Mouse (Mus musculus): ENCODE measurements around the gene Foxp1. TPM values are rescaled to one million over a fixed set of nuclear protein-coding genes. Genes with fewer than 3 reads are reported as not detected.
A peak's percentile ranks its signal among the peaks of the same experiment; 100 is the strongest.

Gene Foxp1
- polyA plus RNA-seq, 1 experiment from 2014 or later, result 91.9 TPM

DNA sequence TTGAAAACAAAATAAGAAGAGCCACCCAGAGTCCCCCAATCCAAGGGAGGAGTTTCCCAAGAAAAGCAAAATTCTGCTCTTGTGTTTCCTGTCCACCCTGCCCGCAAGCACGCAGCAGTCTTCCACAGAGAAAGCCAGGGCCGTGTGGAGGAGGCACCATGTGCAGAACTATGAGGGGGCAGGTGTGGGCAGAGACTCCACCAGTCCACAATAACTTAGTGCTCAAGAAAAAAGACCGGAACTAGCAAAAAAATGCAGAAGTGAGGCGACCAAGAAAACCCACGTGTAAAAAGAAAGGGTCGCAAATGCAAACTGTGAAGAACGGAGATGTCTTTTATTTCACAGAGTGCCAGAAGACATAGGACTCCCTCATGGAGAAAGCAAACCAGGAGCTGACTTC, 227.0 kb downstream of the Foxp1 start:
- Histone ChIP-seq H3K4me2 (replicated peaks; ENCODE audit: low read depth, low read length) (no peak overlapping the region), H3K4me1 (replicated peaks; ENCODE audit: control insufficient read depth, insufficient read depth, low read length) (no peaks in the 10 kb centered on the region), H3K27me3 (ENCODE audit: control insufficient read depth, insufficient read depth, low read length) (no peaks in the 10 kb centered on the region), H3K4me3 (ENCODE audit: low read depth, low read length) (no peak overlapping the region), H3K9me3 (ENCODE audit: control insufficient read depth, low read length) (no peaks in the 10 kb centered on the region), H3K36me3 (ENCODE audit: control insufficient read depth, insufficient read depth, low read length) (no peaks in the 10 kb centered on the region), H3K9ac (ENCODE audit: low read depth, low read length) (no peak overlapping the region), H3K27ac (ENCODE audit: low read depth, low read length) (no peak overlapping the region)
- DNase-seq (ENCODE audit: low spot score), result no peak
- WGBS, result 81% methylated on average over 8 of the region's 8 CpGs
- no peak for ATAC-seq (ENCODE audit: low FRiP score)

- DNase-seq (ENCODE audit: low spot score), result no peak
- 80% methylated on average over 4 of the region's 4 CpGs for WGBS
These were observed 233.3 kb downstream of the Foxp1 start for GRCm38 (mm10) chr6:99289220-99289619.

DNA sequence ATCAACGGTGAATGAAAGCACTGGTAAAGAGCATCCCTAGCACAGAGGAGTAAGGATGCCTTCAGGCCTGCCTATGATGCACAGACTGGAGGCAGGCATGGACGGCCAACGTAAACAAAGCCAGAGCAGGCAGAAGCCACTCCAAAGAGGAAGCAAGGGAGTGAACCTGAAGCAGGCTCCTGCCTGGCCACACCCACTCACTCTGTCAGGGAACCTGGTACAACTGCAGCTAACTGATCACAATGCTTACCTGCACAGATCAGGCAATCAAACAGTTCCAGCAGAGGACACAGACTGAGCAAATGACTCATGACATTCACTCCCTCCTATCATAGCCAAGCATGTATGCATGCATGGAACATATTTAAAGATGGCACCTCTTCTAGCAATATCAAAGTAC, 237.5 kb downstream of the Foxp1 start:
- Histone ChIP-seq H3K9me3 (ENCODE audit: control insufficient read depth, low read length) (no peaks in the 10 kb centered on the region), H3K4me1 (replicated peaks; ENCODE audit: control insufficient read depth, insufficient read depth, low read length) (0 out of 2 replicates have a peak, but pooled peaks cover 2% of the 10 kb centered on the region), H3K4me3 (ENCODE audit: low read depth, low read length) (no peak overlapping the region), H3K9ac (ENCODE audit: low read depth, low read length) (no peak overlapping the region), H3K27ac (ENCODE audit: low read depth, low read length) (no peak overlapping the region), H3K4me2 (replicated peaks; ENCODE audit: low read depth, low read length) (no peak overlapping the region), H3K36me3 (ENCODE audit: control insufficient read depth, insufficient read depth, low read length) (no peaks in the 10 kb centered on the region), H3K27me3 (ENCODE audit: control insufficient read depth, insufficient read depth, low read length) (no peaks in the 10 kb centered on the region)
- ATAC-seq (ENCODE audit: low FRiP score) (no peak), DNase-seq (ENCODE audit: low spot score) (no peak)
- WGBS, result 65% methylated on average over 3 of the region's 3 CpGs

More at GRCm38 (mm10) chr6:99289220-99289619, 233.3 kb downstream of the Foxp1 start:
- Histone ChIP-seq H3K9me3 (ENCODE audit: control insufficient read depth, low read length) (no peaks in the 10 kb centered on the region), H3K27ac (ENCODE audit: low read depth, low read length) (no peak overlapping the region), H3K36me3 (ENCODE audit: control insufficient read depth, insufficient read depth, low read length) (no peaks in the 10 kb centered on the region), H3K4me3 (ENCODE audit: low read depth, low read length) (no peak overlapping the region), H3K4me2 (replicated peaks; ENCODE audit: low read depth, low read length) (no peak overlapping the region), H3K4me1 (replicated peaks; ENCODE audit: control insufficient read depth, insufficient read depth, low read length) (no peaks in the 10 kb centered on the region), H3K9ac (ENCODE audit: low read depth, low read length) (no peak overlapping the region), H3K27me3 (ENCODE audit: control insufficient read depth, insufficient read depth, low read length) (no peaks in the 10 kb centered on the region)
- no peak for ATAC-seq (ENCODE audit: low FRiP score)

- no peak overlapping the region for H3K4me2 ChIP-seq (replicated peaks; ENCODE audit: low read depth, low read length)
- H3K27me3 ChIP-seq (ENCODE audit: control insufficient read depth, insufficient read depth, low read length), result no peaks in the 10 kb centered on the region
These were observed 238.5 kb downstream of the Foxp1 start for GRCm38 (mm10) chr6:99284019-99284418.

DNA sequence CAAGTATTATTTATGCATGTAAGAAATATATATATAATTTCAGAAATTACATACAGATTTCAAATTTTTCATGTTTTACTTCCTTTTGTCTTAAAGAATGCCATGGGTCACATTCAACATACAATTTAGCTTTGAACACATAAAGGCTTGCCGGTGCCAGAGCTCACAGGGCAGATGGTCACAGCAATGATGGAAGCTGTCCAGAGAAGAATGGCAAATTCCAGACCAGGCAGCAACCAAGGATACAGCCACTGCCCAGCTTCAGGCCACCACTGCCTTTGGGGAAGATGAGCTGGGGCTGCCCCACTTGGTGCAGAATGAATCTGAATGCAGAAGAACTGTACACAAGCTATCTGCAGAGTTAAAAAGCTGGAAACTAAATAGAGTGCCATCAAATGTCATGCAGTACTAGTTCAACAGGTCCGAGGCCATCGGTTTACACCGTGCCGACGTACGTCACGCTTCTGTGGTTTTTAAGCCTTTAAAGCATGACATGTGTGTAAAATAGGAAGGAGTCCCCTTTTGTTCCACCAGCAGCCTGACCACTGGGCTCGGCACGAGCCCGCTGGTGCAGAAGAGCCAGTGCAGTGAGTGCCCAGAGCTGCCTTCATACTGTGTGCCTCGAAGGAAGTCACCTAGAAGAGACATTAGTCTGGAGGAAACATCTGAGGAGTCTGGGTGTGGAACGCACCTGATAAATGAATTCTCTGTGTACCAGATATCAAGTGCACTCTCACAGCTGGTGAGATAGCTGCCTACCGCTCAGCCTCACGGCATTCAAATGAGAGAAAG, 239.5 kb downstream of the Foxp1 start:
- Histone ChIP-seq H3K9ac (ENCODE audit: low read depth, low read length) (no peak overlapping the region), H3K9me3 (ENCODE audit: control insufficient read depth, low read length) (no peaks in the 10 kb centered on the region), H3K27me3 (ENCODE audit: control insufficient read depth, insufficient read depth, low read length) (no peaks in the 10 kb centered on the region), H3K36me3 (ENCODE audit: control insufficient read depth, insufficient read depth, low read length) (no peaks in the 10 kb centered on the region), H3K4me2 (replicated peaks; ENCODE audit: low read depth, low read length) (no peak overlapping the region), H3K27ac (ENCODE audit: low read depth, low read length) (no peak overlapping the region), H3K4me1 (replicated peaks; ENCODE audit: control insufficient read depth, insufficient read depth, low read length) (0 out of 2 replicates have a peak, but pooled peaks cover 2% of the 10 kb centered on the region), H3K4me3 (ENCODE audit: low read depth, low read length) (no peak overlapping the region)
- DNase-seq (ENCODE audit: low spot score) (peak; percentile 15), ATAC-seq (ENCODE audit: low FRiP score) (0 out of 2 replicates have a peak, but pooled peaks have one; percentile 19)
- WGBS, result 47% methylated on average over 15 of the region's 15 CpGs

More at GRCm38 (mm10) chr6:99284019-99284418, 238.5 kb downstream of the Foxp1 start:
- DNase-seq (ENCODE audit: low spot score) (no peak), ATAC-seq (ENCODE audit: low FRiP score) (no peak)
- Histone ChIP-seq H3K9me3 (ENCODE audit: control insufficient read depth, low read length) (no peaks in the 10 kb centered on the region), H3K4me1 (replicated peaks; ENCODE audit: control insufficient read depth, insufficient read depth, low read length) (0 out of 2 replicates have a peak, but pooled peaks cover 2% of the 10 kb centered on the region), H3K9ac (ENCODE audit: low read depth, low read length) (no peak overlapping the region), H3K27ac (ENCODE audit: low read depth, low read length) (no peak overlapping the region), H3K36me3 (ENCODE audit: control insufficient read depth, insufficient read depth, low read length) (no peaks in the 10 kb centered on the region), H3K4me3 (ENCODE audit: low read depth, low read length) (no peak overlapping the region)
- WGBS, result 85% methylated on average over 4 of the region's 4 CpGs

DNA sequence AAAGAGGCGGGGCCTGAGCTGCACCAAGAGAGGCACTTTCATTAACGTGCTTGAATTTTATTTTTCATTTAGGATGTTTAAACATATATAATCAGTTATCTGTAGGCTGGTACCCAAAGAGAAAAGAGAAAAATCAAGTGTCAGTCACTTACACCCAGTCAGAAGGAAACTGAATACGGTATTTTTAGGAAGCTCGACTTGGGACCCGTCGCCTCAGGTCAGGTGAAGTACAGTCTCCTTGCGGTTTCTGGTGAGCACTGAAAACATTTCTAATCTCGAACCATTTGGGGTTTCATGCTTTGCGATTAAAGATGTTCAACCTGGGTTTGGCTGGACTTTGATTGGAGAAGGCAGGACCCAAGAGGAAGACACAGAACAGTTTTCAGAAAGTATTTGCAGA, 241.1 kb downstream of the Foxp1 start:
- DNase-seq (ENCODE audit: low spot score), result no peak
- ATAC-seq (ENCODE audit: low FRiP score), result no peak
- 95% methylated on average over 9 of the region's 9 CpGs for WGBS
- H3K4me3 ChIP-seq (ENCODE audit: low read depth, low read length), result no peak overlapping the region
- H3K9ac ChIP-seq (ENCODE audit: low read depth, low read length), result no peak overlapping the region
- no peaks in the 10 kb centered on the region for H3K36me3 ChIP-seq (ENCODE audit: control insufficient read depth, insufficient read depth, low read length)
- 0 out of 2 replicates have a peak, but pooled peaks cover 2% of the 10 kb centered on the region for H3K4me1 ChIP-seq (replicated peaks; ENCODE audit: control insufficient read depth, insufficient read depth, low read length)
- no peaks in the 10 kb centered on the region for H3K9me3 ChIP-seq (ENCODE audit: control insufficient read depth, low read length)
- H3K27ac ChIP-seq (ENCODE audit: low read depth, low read length), result no peak overlapping the region
- no peaks in the 10 kb centered on the region for H3K27me3 ChIP-seq (ENCODE audit: control insufficient read depth, insufficient read depth, low read length)
- H3K4me2 ChIP-seq (replicated peaks; ENCODE audit: low read depth, low read length), result no peak overlapping the region

GRCm38 (mm10) chr6:99280619-99281018, 241.9 kb downstream of the Foxp1 start:
- Histone ChIP-seq H3K27ac (ENCODE audit: low read depth, low read length) (no peak overlapping the region), H3K27me3 (ENCODE audit: control insufficient read depth, insufficient read depth, low read length) (no peaks in the 10 kb centered on the region), H3K9me3 (ENCODE audit: control insufficient read depth, low read length) (no peaks in the 10 kb centered on the region), H3K4me1 (replicated peaks; ENCODE audit: control insufficient read depth, insufficient read depth, low read length) (0 out of 2 replicates have a peak, but pooled peaks cover 2% of the 10 kb centered on the region), H3K4me3 (ENCODE audit: low read depth, low read length) (no peak overlapping the region), H3K36me3 (ENCODE audit: control insufficient read depth, insufficient read depth, low read length) (no peaks in the 10 kb centered on the region), H3K9ac (ENCODE audit: low read depth, low read length) (no peak overlapping the region), H3K4me2 (replicated peaks; ENCODE audit: low read depth, low read length) (no peak overlapping the region)
- 85% methylated on average over 5 of the region's 5 CpGs for WGBS
- ATAC-seq (ENCODE audit: low FRiP score) (no peak), DNase-seq (ENCODE audit: low spot score) (no peak)

GRCm38 (mm10) chr6:99277251-99277650, 245.3 kb downstream of the Foxp1 start:
- Histone ChIP-seq H3K27ac (ENCODE audit: low read depth, low read length) (no peak overlapping the region), H3K4me1 (replicated peaks; ENCODE audit: control insufficient read depth, insufficient read depth, low read length) (no peaks in the 10 kb centered on the region), H3K9me3 (ENCODE audit: control insufficient read depth, low read length) (no peaks in the 10 kb centered on the region), H3K4me2 (replicated peaks; ENCODE audit: low read depth, low read length) (no peak overlapping the region), H3K36me3 (ENCODE audit: control insufficient read depth, insufficient read depth, low read length) (no peaks in the 10 kb centered on the region), H3K9ac (ENCODE audit: low read depth, low read length) (no peak overlapping the region), H3K4me3 (ENCODE audit: low read depth, low read length) (no peak overlapping the region), H3K27me3 (ENCODE audit: control insufficient read depth, insufficient read depth, low read length) (no peaks in the 10 kb centered on the region)
- no peak for DNase-seq (ENCODE audit: low spot score)
- 92% methylated on average over 1 of the region's 1 CpGs for whole genome bisulfite sequencing
- no peak for ATAC-seq (ENCODE audit: low FRiP score)

GRCm38 (mm10) chr6:99276297-99276653, 246.2 kb downstream of the Foxp1 start:
- no peak overlapping the region for H3K4me2 ChIP-seq (replicated peaks; ENCODE audit: low read depth, low read length)
- WGBS, result 68% methylated on average over 7 of the region's 7 CpGs
- H3K36me3 ChIP-seq (ENCODE audit: control insufficient read depth, insufficient read depth, low read length), result no peaks in the 10 kb centered on the region
- no peak overlapping the region for H3K9ac ChIP-seq (ENCODE audit: low read depth, low read length)
- no peaks in the 10 kb centered on the region for H3K9me3 ChIP-seq (ENCODE audit: control insufficient read depth, low read length)
- H3K27me3 ChIP-seq (ENCODE audit: control insufficient read depth, insufficient read depth, low read length), result no peaks in the 10 kb centered on the region
- ATAC-seq (ENCODE audit: low FRiP score) (no peak), DNase-seq (ENCODE audit: low spot score) (no peak)
- no peaks in the 10 kb centered on the region for H3K4me1 ChIP-seq (replicated peaks; ENCODE audit: control insufficient read depth, insufficient read depth, low read length)
- H3K4me3 ChIP-seq (ENCODE audit: low read depth, low read length), result no peak overlapping the region
- no peak overlapping the region for H3K27ac ChIP-seq (ENCODE audit: low read depth, low read length)

All from hindbrain, embryonic 11.5 days (tissue).